Mouse (Mus musculus) MEL (cell line): ENCODE results near the gene Polrmt. TPM values are rescaled to one million over a fixed set of nuclear protein-coding genes. Genes with fewer than 3 reads are reported as not detected.

ENCODE experiments used
- DNase-seq: peaks from one replicate; pipeline ENCODE4 v3.0.0; 2011; ENCODE audit warnings: low read depth, low spot score
- H3K27ac ChIP-seq: 2 replicates; pipeline ENCODE4 v1.5.1; 2012; ENCODE audit warnings: low read depth, mild to moderate bottlenecking, control low read depth, low read length, moderate library complexity; ENCODE audit not compliant: control insufficient read depth
- H3K27me3 ChIP-seq, 2 experiments: fragments of 150-350 bp in 1 of 2; sonication (generic) in 1 of 2; 2 replicates each; pipeline ENCODE4 v1.6.1; 2012; ENCODE audit warnings: low read length in 2 of 2, mild to moderate bottlenecking in 2 of 2, improper control_type of control experiment in 1 of 2, moderate library complexity in 1 of 2; ENCODE audit not compliant: insufficient read depth in 2 of 2, control insufficient read depth in 1 of 2
- H3K36me3 ChIP-seq, 2 experiments: 2 replicates each; pipeline ENCODE4 v1.6.1; 2012 to 2014; ENCODE audit warnings: low read length in 2 of 2, improper control_type of control experiment in 1 of 2, inconsistent platforms in 1 of 2, mild to moderate bottlenecking in 1 of 2; ENCODE audit not compliant: insufficient read depth in 2 of 2, control insufficient read depth in 1 of 2
- H3K4me1 ChIP-seq, 2 experiments: fragments of 150-350 bp in 1 of 2; sonication (generic) in 1 of 2; 2 replicates each; pipeline ENCODE4 v1.6.1; 2012; ENCODE audit warnings: low read length in 2 of 2, improper control_type of control experiment in 1 of 2, mild to moderate bottlenecking in 1 of 2; ENCODE audit not compliant: insufficient read depth in 2 of 2, control insufficient read depth in 1 of 2
- H3K4me3 ChIP-seq, 2 experiments: fragments of 150-350 bp in 1 of 2; sonication (generic) in 1 of 2; 2 replicates each; pipeline ENCODE4 v1.5.1; 2012; ENCODE audit warnings: low read depth in 2 of 2, low read length in 2 of 2, mild to moderate bottlenecking in 2 of 2, moderate library complexity in 2 of 2, control low read depth in 1 of 2, improper control_type of control experiment in 1 of 2; ENCODE audit not compliant: control insufficient read depth in 1 of 2, insufficient read depth in 1 of 2
- H3K79me2 ChIP-seq: 2 replicates; pipeline ENCODE4 v1.6.1; 2012; ENCODE audit warnings: mild to moderate bottlenecking, low read length, moderate library complexity; ENCODE audit not compliant: control insufficient read depth, poor library complexity, insufficient read depth
- H3K9ac ChIP-seq: 2 replicates; pipeline ENCODE4 v1.6.1; 2012; ENCODE audit warnings: low read depth, mild to moderate bottlenecking, control low read depth, low read length, moderate library complexity; ENCODE audit not compliant: control insufficient read depth, poor library complexity, severe bottlenecking
- H3K9me3 ChIP-seq: fragments of 150-350 bp; sonication (generic); replicated peaks from 2 replicates; pipeline ENCODE4 v1.6.1; 2012; ENCODE audit warnings: mild to moderate bottlenecking, low read length, improper control_type of control experiment, moderate library complexity; ENCODE audit not compliant: insufficient read depth
- BHLHE40 ChIP-seq: IDR thresholded peaks from 2 replicates; pipeline ENCODE4 v1.6.1; 2012; ENCODE audit warnings: low read depth, mild to moderate bottlenecking, inconsistent platforms, low read length, improper control_type of control experiment, borderline replicate concordance
- CHD2 ChIP-seq: IDR thresholded peaks from 2 replicates; pipeline ENCODE4 v1.6.1; 2011; ENCODE audit warnings: low read length, improper control_type of control experiment
- ETS1 ChIP-seq: IDR thresholded peaks from 2 replicates; pipeline ENCODE4 v1.6.1; 2012; ENCODE audit warnings: low read depth, mild to moderate bottlenecking, inconsistent platforms, low read length, improper control_type of control experiment, moderate library complexity
- KAT2A ChIP-seq: conservative IDR thresholded peaks from 2 replicates; pipeline ENCODE4 v1.6.1; 2012; ENCODE audit warnings: low read depth, low read length, improper control_type of control experiment, inconsistent platforms
- MAFK ChIP-seq: IDR thresholded peaks from 2 replicates; pipeline ENCODE4 v1.6.1; 2011; ENCODE audit warnings: low read depth, mild to moderate bottlenecking, low read length, improper control_type of control experiment, borderline replicate concordance
- MEF2A ChIP-seq: IDR thresholded peaks from 2 replicates; pipeline ENCODE4 v1.6.1; 2014; ENCODE audit warnings: low read depth, mild to moderate bottlenecking, inconsistent platforms, low read length, improper control_type of control experiment; ENCODE audit not compliant: poor library complexity, insufficient replicate concordance, severe bottlenecking; ENCODE audit errors: extremely low read depth
- POLR2A ChIP-seq, 2 experiments: IDR thresholded peaks; 2 replicates each; pipeline ENCODE4 v1.6.1; 2011 to 2012; ENCODE audit warnings: low read length in 2 of 2, mild to moderate bottlenecking in 2 of 2, control low read depth in 1 of 2, improper control_type of control experiment in 1 of 2, low read depth in 1 of 2, moderate library complexity in 1 of 2; ENCODE audit not compliant: control insufficient read depth in 1 of 2, insufficient read depth in 1 of 2, poor library complexity in 1 of 2
- POLR2AphosphoS5 ChIP-seq: IDR thresholded peaks from 2 replicates; pipeline ENCODE4 v1.6.1; 2012; ENCODE audit warnings: low read depth, borderline replicate concordance, mild to moderate bottlenecking, inconsistent platforms, low read length, moderate library complexity, mixed read lengths
- RAD21 ChIP-seq: IDR thresholded peaks from 2 replicates; pipeline ENCODE4 v1.6.1; 2011; ENCODE audit warnings: mild to moderate bottlenecking, low read depth, low read length, improper control_type of control experiment
- SIN3A ChIP-seq: IDR thresholded peaks from 2 replicates; pipeline ENCODE4 v1.6.1; 2012; ENCODE audit warnings: low read length, improper control_type of control experiment, inconsistent platforms
- SMC3 ChIP-seq: IDR thresholded peaks from 2 replicates; pipeline ENCODE4 v1.6.1; 2011; ENCODE audit warnings: low read depth, low read length, improper control_type of control experiment
- TCF12 ChIP-seq: IDR thresholded peaks from 2 replicates; pipeline ENCODE4 v1.6.1; 2014; ENCODE audit warnings: low read depth, mild to moderate bottlenecking, inconsistent platforms, low read length, improper control_type of control experiment, moderate library complexity
- UBTF ChIP-seq: IDR thresholded peaks from 2 replicates; pipeline ENCODE4 v1.6.1; 2012; ENCODE audit warnings: low read depth, mild to moderate bottlenecking, inconsistent platforms, low read length, improper control_type of control experiment, moderate library complexity, borderline replicate concordance; ENCODE audit not compliant: insufficient read depth
- USF1 ChIP-seq: IDR thresholded peaks from 2 replicates; pipeline ENCODE4 v1.6.1; 2014; ENCODE audit warnings: low read depth, mild to moderate bottlenecking, inconsistent platforms, low read length, improper control_type of control experiment, moderate library complexity
- USF2 ChIP-seq, 2 experiments: IDR thresholded peaks; 2 replicates each; pipeline ENCODE4 v1.6.1; 2011 to 2012; ENCODE audit warnings: improper control_type of control experiment in 2 of 2, low read length in 2 of 2, borderline replicate concordance in 1 of 2, inconsistent platforms in 1 of 2, low read depth in 1 of 2, mild to moderate bottlenecking in 1 of 2; ENCODE audit not compliant: insufficient read depth in 1 of 2
- ZC3H11A ChIP-seq: IDR thresholded peaks from 2 replicates; pipeline ENCODE4 v1.6.1; 2012; ENCODE audit warnings: low read depth, mild to moderate bottlenecking, inconsistent platforms, low read length, improper control_type of control experiment
- ZKSCAN1 ChIP-seq: IDR thresholded peaks from 2 replicates; pipeline ENCODE4 v1.6.1; 2012; ENCODE audit warnings: low read depth, mild to moderate bottlenecking, inconsistent platforms, low read length, improper control_type of control experiment, moderate library complexity
- polyA plus RNA-seq, 2 experiments: library from polyadenylated mRNA; stranded (reverse) in 1 of 2; unstranded in 1 of 2; fragments of >175 nt in 1 of 2; fragments of >200 nt in 1 of 2; gene quantifications; 2 replicates each; pipeline versions ENCODE4 v1.2.1 to v1.2.4; 2012; ENCODE audit warnings: low replicate concordance in 2 of 2, low read depth in 1 of 2; ENCODE audit not compliant: insufficient read length in 2 of 2, insufficient read depth in 1 of 2, missing spikeins in 1 of 2
- total RNA-seq: library from RNA; depleted of rRNA; stranded (reverse); fragments of 300-350 nt; gene quantifications from 2 replicates; pipeline ENCODE4 v1.2.3, GENCODE M21; 2012

Gene Polrmt
- total and polyA plus RNA-seq, 3 experiments, result 35.7 to 66.9 TPM; not detected in 1

DNA sequence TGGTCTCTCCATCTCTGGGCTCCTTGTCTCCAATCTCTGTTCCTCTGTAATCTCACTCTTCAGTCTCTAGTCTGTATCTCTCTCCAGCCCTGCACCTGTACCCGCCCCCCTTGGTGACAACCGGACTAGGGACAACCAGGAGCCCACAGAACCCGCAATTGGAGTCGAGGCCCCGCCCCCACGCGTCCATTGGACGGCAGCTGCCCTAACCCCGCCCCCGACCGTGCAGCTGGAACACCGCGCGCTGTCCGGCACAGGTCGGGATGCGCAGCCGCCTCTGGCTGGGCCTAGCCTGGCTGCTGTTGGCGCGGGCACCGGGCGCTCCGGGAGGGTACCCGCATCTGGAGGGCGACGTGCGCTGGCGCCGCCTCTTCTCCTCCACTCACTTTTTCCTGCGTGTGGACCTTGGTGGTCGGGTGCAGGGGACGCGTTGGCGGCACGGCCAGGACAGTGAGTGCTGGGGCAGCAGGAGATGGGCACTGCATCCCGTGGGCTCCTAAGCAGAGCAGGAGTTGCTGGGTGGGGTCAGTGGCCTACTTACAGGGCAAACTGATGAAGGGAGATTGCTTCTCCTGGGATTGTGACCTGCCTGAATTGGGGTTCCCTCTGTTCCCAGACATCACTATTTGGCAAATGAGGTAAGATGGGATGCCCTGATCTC lies 8.6 kb upstream of the Polrmt start, which contains the start of gene Fgf22:
Fgf22 (plus strand) TSS at position 221 of the 661 bp plus-strand sequence.
- TF ChIP-seq ZKSCAN1 (no peak), USF1 (no peak), RAD21 (no peak), MAFK (no peak), SMC3 (no peak), SIN3A (no peak), MEF2A (no peak), TCF12 (no peak), ETS1 (no peak), POLR2A (IDR thresholded peaks at IDR 0.05; ENCODE audit: control insufficient read depth in 1 of 2, insufficient read depth in 1 of 2, low read depth in 1 of 2, low read length in 2 of 2, poor library complexity in 1 of 2) (no peak), UBTF (no peak), BHLHE40 (no peak)
- H3K79me2 ChIP-seq, result no peaks in the 10 kb centered on the region
- no peak within 1 kb of the TSS for H3K4me3 ChIP-seq
- no peak within 1 kb of the TSS for H3K27ac ChIP-seq
- H3K9ac ChIP-seq, result no peak within 1 kb of the TSS
- no peaks in the 10 kb centered on the region for H3K27me3 ChIP-seq
- H3K4me1 ChIP-seq, result no peaks in the 10 kb centered on the region
- H3K9me3 ChIP-seq, result no peaks in the 10 kb centered on the region
- H3K36me3 ChIP-seq, result peaks cover 0 to 4% of the 10 kb centered on the region in 2 experiments; a peak in 1 of 4 replicates
- DNase-seq, result no peak

DNA sequence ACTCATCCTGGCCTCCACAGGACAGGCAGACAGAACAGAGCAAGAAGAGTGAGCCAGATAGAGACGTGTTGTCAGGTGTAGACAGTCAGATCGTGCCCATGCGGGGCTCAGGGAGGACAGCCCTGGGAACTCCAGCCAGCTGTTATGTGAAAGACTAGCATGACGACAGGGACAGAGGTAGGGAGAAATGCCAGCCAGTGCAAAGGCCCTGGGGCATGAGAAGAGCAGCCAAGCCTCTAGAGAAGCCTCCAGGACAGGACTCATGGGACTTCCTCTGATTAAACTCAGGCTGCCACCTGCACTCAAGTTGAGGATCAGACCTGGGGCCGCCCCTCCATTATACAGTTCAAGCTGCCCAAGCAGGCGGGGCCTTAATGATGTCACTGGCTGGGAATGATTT lies 2.1 kb upstream of the Polrmt start:
- Histone ChIP-seq H3K36me3 (peaks cover 0 to 6% of the 10 kb centered on the region in 2 experiments; a peak in 2 of 4 replicates), H3K27me3 (no peaks in the 10 kb centered on the region), H3K4me3 (no peak overlapping the region), H3K27ac (no peak overlapping the region), H3K9ac (no peak overlapping the region), H3K9me3 (no peaks in the 10 kb centered on the region), H3K4me1 (peaks cover 0 to 10% of the 10 kb centered on the region in 2 experiments; a peak in 2 of 4 replicates), H3K79me2 (peaks cover 9% of the 10 kb centered on the region)
- no peak for DNase-seq
- TF ChIP-seq KAT2A (no peak), USF2 (IDR thresholded peaks at IDR 0.05; ENCODE audit: borderline replicate concordance in 1 of 2, insufficient read depth in 1 of 2, low read depth in 1 of 2, low read length in 2 of 2) (no peak), SIN3A (no peak), POLR2AphosphoS5 (no peak), CHD2 (no peak), ZC3H11A (no peak)
